Mouse (Mus musculus): ENCODE measurements around the gene Pus10.
A peak's percentile ranks its signal among the peaks of the same experiment; 100 is the strongest.

Pus10 gene

GRCm38 (mm10) chr11:23665311-23665786, at the start of gene Pus10:
TSS of gene Pus10 (plus strand) at chr11:23665674.
- no peak for DNase-seq

- no peak for DNase-seq
Observed at GRCm38 (mm10) chr11:23618995-23619394, 46.5 kb upstream of the Pus10 start.

- no peak for DNase-seq
Observed at GRCm38 (mm10) chr11:23630664-23631063, 34.8 kb upstream of the Pus10 start.

- peak; percentile 81 for DNase-seq
Observed at GRCm38 (mm10) chr11:23632945-23633878, 32.3 kb upstream of the Pus10 start, which contains the start of gene 0610010F05Rik. TSS of gene 0610010F05Rik (minus strand) at chr11:23633639.

- DNase-seq: no peak
Observed at GRCm38 (mm10) chr11:23633879-23634215, 31.6 kb upstream of the Pus10 start.

GRCm38 (mm10) chr11:23634573-23634972, 30.9 kb upstream of the Pus10 start:
- DNase-seq: no peak

GRCm38 (mm10) chr11:23647431-23647830, 18.0 kb upstream of the Pus10 start:
- DNase-seq: no peak

- DNase-seq: no peak
Observed at GRCm38 (mm10) chr11:23647835-23648234, 17.6 kb upstream of the Pus10 start.

- DNase-seq: no peak
Observed at GRCm38 (mm10) chr11:23653666-23654065, 11.8 kb upstream of the Pus10 start.

GRCm38 (mm10) chr11:23657791-23658190, 7.7 kb upstream of the Pus10 start:
- DNase-seq: no peak

GRCm38 (mm10) chr11:23664232-23664631, 1.2 kb upstream of the Pus10 start:
- no peak for DNase-seq

GRCm38 (mm10) chr11:23665798-23666501, 476 bp downstream of the Pus10 start, which contains the start of gene Pex13:
TSS of gene Pex13 (minus strand) at chr11:23665959.
- peak; percentile 91 for DNase-seq

- DNase-seq: no peak
Observed at GRCm38 (mm10) chr11:23666526-23666925, 1.1 kb downstream of the Pus10 start.

- peak; percentile 24 for DNase-seq
Observed at GRCm38 (mm10) chr11:23667128-23667527, 1.7 kb downstream of the Pus10 start.

GRCm38 (mm10) chr11:23672256-23672749, 6.8 kb downstream of the Pus10 start:
- no peak for DNase-seq

- DNase-seq: no peak
Observed at GRCm38 (mm10) chr11:23676100-23676499, 10.6 kb downstream of the Pus10 start.

GRCm38 (mm10) chr11:23679044-23679642, 13.7 kb downstream of the Pus10 start:
- DNase-seq: peak; percentile 60

GRCm38 (mm10) chr11:23680435-23680950, 15.0 kb downstream of the Pus10 start:
- DNase-seq: no peak

- DNase-seq: no peak
Observed at GRCm38 (mm10) chr11:23682561-23682960, 17.1 kb downstream of the Pus10 start.

- DNase-seq: no peak
Observed at GRCm38 (mm10) chr11:23686671-23687070, 21.2 kb downstream of the Pus10 start.

- DNase-seq: no peak
Observed at GRCm38 (mm10) chr11:23688060-23688459, 22.6 kb downstream of the Pus10 start.

- DNase-seq: no peak
Observed at GRCm38 (mm10) chr11:23693286-23693685, 27.8 kb downstream of the Pus10 start.

- DNase-seq: no peak
Observed at GRCm38 (mm10) chr11:23695847-23696246, 30.4 kb downstream of the Pus10 start.

Measured in right cerebral cortex, postnatal 14 days (tissue).